Mouse (Mus musculus) adipocyte (in vitro differentiated cells): ENCODE measurements around the gene Hist2h2ab.
"Not testable (repeated sequence)": the region's sequence is repeated elsewhere in the genome, so short reads cannot be mapped to it uniquely, and the experiment has no call there.

ENCODE experiments used
- DNase-seq: peaks from one replicate; pipeline ENCODE4 v3.0.0-alpha.2; 2016; ENCODE audit warnings: low spot score

Hist2h2ab gene

GRCm38 (mm10) chr3:96198181-96198580 is 21.5 kb upstream of the Hist2h2ab start:
- peak; percentile 51 for DNase-seq

GRCm38 (mm10) chr3:96198601-96199251 is 20.9 kb upstream of the Hist2h2ab start:
- not testable (repeated sequence) for DNase-seq

DNA sequence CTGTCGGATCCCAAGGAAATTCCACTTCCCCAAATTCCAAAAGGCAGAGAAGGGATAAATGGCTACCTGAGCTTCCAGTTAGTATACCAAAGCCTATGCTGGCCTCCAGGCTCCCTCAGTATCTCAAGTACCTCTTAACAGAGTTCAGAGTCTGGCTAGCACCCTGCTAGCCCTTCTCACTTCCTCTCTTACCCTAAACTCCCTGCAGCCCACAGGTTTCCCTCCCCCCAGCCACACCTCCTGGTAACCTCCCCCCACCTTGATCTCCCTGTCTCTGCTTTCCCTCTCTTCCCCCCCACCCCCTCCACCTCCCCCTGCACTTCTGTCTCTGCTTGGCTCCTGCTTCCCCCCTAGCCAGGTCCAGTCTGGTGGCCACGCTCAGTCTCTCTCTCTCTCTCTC is 19.9 kb upstream of the Hist2h2ab start:
- DNase-seq, result no peak

GRCm38 (mm10) chr3:96207819-96208218 is 11.8 kb upstream of the Hist2h2ab start:
- peak; percentile 51 for DNase-seq

GRCm38 (mm10) chr3:96209242-96209641 is 10.4 kb upstream of the Hist2h2ab start:
- DNase-seq, result no peak

DNA sequence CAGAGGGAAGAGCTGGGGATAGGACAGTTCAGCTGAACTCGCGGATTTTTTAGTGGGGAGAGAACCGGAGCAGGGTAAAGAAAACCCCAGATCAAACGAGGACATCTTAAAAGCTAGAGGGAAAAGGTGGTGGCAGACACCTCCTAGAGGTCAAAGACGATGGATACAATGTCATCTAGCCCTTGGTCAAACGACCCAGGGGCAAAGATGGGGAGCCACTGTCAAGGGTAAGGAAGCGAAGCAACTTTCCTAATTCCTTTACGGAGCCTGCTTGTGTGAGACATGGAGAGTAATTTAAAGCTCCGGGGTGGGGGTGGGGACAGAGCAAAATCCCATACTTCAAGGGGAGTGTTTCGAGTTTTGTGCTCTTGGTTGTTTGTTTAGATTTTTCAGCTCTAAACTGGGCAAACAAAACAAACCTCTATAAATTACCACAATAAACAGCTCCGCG is 449 bp upstream of the Hist2h2ab start:
- DNase-seq, result no peak

GRCm38 (mm10) chr3:96220131-96220764 is 583 bp downstream of the Hist2h2ab start:
- DNase-seq, result peak; percentile 50

GRCm38 (mm10) chr3:96220765-96221639 is 1.3 kb downstream of the Hist2h2ab start, which contains the start of the genes Hist2h2ac and Hist2h2be:
Gene Hist2h2ac, minus strand, starts transcription at chr3:96220880.
Gene Hist2h2be, plus strand, starts transcription at chr3:96221119.
- DNase-seq, result peak; percentile 96

DNA sequence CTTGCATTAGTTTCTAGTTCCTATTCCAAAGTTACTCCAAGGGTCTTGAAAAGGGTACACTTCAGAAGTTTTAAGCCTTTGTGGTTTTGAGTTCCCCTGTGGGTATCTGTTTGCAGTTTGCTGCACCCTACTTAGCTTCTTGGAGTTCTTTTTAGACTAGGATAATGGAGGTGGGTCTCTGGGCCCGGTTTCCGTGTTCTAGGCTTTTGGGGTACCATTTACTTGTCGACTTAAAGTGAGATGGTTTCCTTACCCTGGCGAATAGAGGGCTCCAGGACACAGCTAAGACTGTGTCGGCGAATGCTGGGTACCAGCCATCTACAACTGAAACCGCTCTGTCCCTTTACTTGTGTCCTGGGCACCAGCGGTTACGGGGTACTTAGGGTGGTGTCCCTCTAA is 2.0 kb downstream of the Hist2h2ab start:
- no peak for DNase-seq

DNA sequence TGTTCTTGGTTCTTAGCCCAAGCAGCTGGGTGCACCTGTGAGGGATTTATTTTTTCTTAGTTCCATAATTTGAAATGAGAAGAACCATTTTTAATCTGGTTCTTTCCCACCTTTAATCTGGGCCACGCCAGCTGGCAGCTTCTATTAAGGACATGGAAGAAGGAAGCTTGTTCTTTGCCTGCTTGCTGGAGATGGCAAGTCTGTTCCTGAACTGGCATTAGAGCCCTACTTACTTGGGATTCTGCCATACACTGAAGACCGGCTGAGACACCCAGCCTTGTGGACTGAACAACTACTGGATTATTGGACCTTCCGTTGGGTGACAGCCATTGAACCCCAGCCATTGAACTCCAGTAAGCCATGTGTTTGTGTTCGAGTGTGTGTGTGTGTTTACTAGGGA is 3.1 kb downstream of the Hist2h2ab start:
- DNase-seq, result no peak

DNA sequence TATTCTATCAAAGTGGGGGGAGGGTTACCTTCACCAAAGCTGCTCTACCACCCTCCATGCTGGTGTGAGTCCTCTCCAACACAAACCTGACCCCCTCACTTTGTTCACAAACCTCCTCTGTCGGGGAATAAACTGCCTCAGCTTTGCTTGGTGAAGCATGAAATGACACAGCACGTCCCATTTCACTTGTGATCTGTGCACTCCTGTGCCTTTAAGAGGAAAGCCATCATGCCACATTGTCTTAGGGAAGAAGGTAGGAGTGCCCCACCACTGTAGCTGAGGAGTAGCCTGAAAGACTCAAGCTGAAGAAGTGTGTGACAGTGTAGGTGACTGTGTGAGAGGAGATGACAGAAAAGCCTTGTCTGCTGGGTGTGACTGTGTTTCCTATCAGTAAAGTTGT is 5.8 kb downstream of the Hist2h2ab start:
- DNase-seq, result no peak

GRCm38 (mm10) chr3:96226695-96227648 is 7.3 kb downstream of the Hist2h2ab start:
- DNase-seq, result no peak

GRCm38 (mm10) chr3:96228828-96229227 is 9.2 kb downstream of the Hist2h2ab start:
- DNase-seq, result no peak

- no peak for DNase-seq
Observed at GRCm38 (mm10) chr3:96230404-96230803, 10.7 kb downstream of the Hist2h2ab start.

DNA sequence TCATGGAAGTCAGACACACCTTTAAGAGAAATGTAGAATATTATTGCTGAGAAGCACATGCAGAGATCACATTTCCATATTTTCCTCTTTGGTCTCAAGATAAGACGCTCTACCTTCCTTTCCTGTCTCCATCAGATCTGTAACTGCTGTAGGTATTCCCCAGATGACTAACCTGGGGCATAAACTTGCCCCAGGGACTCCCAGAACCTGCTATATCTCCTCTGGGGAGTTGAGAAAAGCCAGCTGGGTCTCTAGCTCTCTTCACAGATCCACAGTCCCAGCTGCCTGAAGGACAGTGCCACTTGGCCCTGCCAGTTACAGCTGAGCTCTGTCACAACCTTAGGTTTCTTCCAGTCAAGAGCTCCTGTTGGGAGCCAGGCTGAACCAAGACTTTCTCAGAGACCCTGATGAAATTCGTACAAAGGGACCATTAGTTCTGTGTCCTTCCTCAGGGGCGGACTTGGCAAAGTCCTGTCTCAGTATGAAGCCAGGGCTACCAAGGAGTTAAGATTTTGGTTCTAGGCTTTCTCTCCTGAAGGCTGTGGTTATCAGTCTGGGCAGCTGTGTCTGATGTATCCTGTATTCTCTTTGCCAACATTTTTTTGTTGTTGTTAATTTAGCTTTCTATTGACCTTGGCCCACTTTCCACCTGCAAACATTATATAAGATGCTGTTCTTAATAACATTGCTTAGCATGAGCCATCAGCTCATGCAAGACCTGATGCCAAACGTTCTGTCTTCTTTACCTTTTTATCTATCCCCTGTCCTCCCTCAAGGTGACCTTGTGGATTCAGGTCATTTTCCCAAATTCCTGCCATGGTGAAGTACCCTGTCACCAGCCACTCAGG is 11.5 kb downstream of the Hist2h2ab start:
- DNase-seq, result no peak

DNA sequence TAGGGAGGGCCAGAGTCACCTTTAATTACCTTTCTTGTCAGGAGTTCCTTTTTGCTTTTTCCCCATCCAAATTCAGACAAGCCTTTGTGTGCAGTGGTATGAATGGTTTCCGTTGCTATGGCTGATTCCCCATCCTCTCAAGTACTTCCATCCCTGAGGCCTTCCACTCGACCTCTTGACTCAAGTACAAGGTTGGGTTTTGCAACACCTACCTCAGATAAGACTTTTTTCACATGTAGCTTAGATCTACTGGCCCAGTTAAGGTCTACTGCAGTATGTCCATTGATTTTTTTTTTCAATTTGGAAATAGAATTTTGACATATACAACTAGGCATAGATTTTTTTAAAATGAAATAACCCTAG is 12.1 kb downstream of the Hist2h2ab start:
- DNase-seq, result no peak

DNA sequence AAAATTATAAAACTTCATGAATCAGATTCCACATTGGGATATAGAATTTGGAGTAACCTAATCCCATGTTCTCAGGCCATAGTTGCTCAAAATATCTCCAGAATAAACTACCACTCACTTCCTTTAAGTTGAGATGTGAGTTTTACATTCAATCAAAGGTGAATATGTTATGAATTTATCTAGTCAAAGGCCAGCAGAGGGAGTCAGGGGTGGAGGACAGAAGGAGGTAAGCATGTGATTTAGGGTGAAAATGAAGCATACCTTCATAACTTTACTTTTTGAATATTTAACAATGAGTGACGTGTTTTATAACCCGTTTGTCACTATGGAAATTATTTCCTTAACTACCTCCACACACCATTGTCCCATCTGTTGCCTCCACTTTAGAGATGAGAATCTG is 15.2 kb downstream of the Hist2h2ab start:
- no peak for DNase-seq

- no peak for DNase-seq
Observed at GRCm38 (mm10) chr3:96235836-96236235, 16.2 kb downstream of the Hist2h2ab start.

DNA sequence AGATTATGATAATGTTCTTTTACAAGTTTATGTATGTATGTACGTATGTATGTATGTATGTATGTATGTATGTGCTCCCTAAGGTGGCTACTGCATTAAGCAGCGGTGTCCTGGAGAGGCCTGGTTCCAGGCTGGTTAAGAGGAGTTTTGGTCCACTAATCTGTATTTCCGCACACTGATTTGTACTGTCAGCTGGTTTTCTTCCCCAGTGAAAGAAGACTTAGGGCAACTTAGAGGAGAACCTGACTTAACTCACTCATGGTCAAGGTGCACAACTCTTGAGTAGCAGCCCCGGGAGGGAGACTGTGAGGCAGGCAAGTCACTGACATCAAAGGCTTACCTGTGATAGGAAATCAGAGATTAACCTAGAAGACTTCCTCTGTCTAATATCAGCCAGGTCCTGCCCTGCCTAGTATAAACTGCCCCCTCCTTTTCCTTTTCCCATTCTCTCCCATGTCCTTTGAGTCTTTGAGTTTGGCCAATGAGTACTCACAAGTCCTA is 17.2 kb downstream of the Hist2h2ab start:
- no peak for DNase-seq

DNA sequence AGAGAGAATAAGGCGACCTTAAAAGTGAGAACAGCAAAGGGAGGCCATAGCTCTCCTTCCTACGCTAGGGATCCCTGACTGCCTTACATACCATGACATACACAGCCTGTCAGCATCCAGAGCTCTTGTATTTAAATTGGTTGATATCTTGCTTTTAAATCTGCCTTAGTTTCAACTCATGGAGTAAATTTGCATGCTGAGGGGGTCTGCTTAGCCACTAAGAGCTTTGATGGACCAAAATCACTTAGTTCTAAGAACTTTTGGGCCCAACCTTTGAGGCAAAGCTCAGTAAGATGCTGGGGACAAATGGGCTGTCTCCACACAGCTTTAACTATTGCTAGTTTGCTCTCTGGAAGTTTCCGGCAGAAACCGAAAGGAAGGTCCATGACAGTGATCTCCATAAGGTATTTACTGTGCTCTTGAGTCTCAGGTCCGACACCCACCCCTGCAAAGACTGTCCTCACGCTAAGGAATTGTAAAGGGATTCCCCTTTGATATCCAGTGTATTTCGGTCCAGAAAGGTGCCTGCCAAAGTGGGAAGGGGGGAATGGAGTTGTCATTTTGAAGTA is 17.8 kb downstream of the Hist2h2ab start:
- DNase-seq, result no peak
